Mouse (Mus musculus): Measurements from ENCODE around the gene Trim11. TPM values are rescaled to one million over a fixed set of nuclear protein-coding genes. Genes with fewer than 3 reads are reported as not detected.
"Not testable (repeated sequence)": the region's sequence is repeated elsewhere in the genome, so short reads cannot be mapped to it uniquely, and the experiment has no call there.

Gene Trim11
- total RNA-seq (2021): 10 to 100 TPM; 29.1 to 30.4 TPM
- long read RNA-seq, partial matches to known transcripts: 9 of 43 reads
- long read RNA-seq, other reads (novel, unspliced or antisense): 34 of 43 reads

- DNase-seq (ENCODE audit: low spot score in 2 of 2): peak in 1 of 2 experiments; percentile 75
These were observed at the start of gene Trim11 for GRCm38 (mm10) chr11:58978027-58978705. TSS of gene Trim11 (plus strand) at chr11:58978093.

GRCm38 (mm10) chr11:58929055-58929454 is 48.8 kb upstream of the Trim11 start:
- DNase-seq (ENCODE audit: low spot score in 2 of 2): no peak

- DNase-seq (ENCODE audit: low spot score in 2 of 2): no peak
These were observed 48.3 kb upstream of the Trim11 start for GRCm38 (mm10) chr11:58929641-58930040.

GRCm38 (mm10) chr11:58930254-58930653 is 47.6 kb upstream of the Trim11 start:
- DNase-seq (ENCODE audit: low spot score in 2 of 2): no peak

- DNase-seq (ENCODE audit: low spot score in 2 of 2): no peak
These were observed 46.3 kb upstream of the Trim11 start for GRCm38 (mm10) chr11:58931576-58931975.

- DNase-seq (ENCODE audit: low spot score in 2 of 2): no peak
These were observed 40.0 kb upstream of the Trim11 start for GRCm38 (mm10) chr11:58937909-58938308.

- DNase-seq (ENCODE audit: low spot score in 2 of 2): peak; percentile 88 to 93
These were observed 39.4 kb upstream of the Trim11 start, which contains the start of gene Rnf187 for GRCm38 (mm10) chr11:58938322-58939087. TSS of gene Rnf187 (minus strand) at chr11:58938916.

GRCm38 (mm10) chr11:58939088-58939439 is 38.8 kb upstream of the Trim11 start:
- no peak for DNase-seq (ENCODE audit: low spot score in 2 of 2)

- no peak for DNase-seq (ENCODE audit: low spot score in 2 of 2)
These were observed 33.8 kb upstream of the Trim11 start for GRCm38 (mm10) chr11:58944136-58944535.

- no peak for DNase-seq (ENCODE audit: low spot score in 2 of 2)
These were observed 30.6 kb upstream of the Trim11 start for GRCm38 (mm10) chr11:58947306-58947705.

GRCm38 (mm10) chr11:58947798-58948528 is 29.9 kb upstream of the Trim11 start:
- peak; percentile 56 to 78 for DNase-seq (ENCODE audit: low spot score in 2 of 2)

- peak; percentile 76 to 93 for DNase-seq (ENCODE audit: low spot score in 2 of 2)
These were observed 29.1 kb upstream of the Trim11 start, which contains the start of gene Hist3h2ba for GRCm38 (mm10) chr11:58948542-58949479. TSS of gene Hist3h2ba (plus strand) at chr11:58948920.

GRCm38 (mm10) chr11:58949480-58950431 is 28.1 kb upstream of the Trim11 start:
- peak; percentile 57 to 84 for DNase-seq (ENCODE audit: low spot score in 2 of 2)

- no peak for DNase-seq (ENCODE audit: low spot score in 2 of 2)
These were observed 26.7 kb upstream of the Trim11 start for GRCm38 (mm10) chr11:58951210-58951609.

- peak in 1 of 2 experiments; percentile 30 for DNase-seq (ENCODE audit: low spot score in 2 of 2)
These were observed 24.3 kb upstream of the Trim11 start for GRCm38 (mm10) chr11:58953351-58954169.

GRCm38 (mm10) chr11:58954170-58954419 is 23.8 kb upstream of the Trim11 start:
- not testable (repeated sequence) for DNase-seq (ENCODE audit: low spot score in 2 of 2)

GRCm38 (mm10) chr11:58954420-58955142 is 23.3 kb upstream of the Trim11 start, which contains the start of the genes Hist3h2a and Trim17:
TSS of gene Hist3h2a (plus strand) at chr11:58954685.
TSS of gene Trim17 (plus strand) at chr11:58954685.
- DNase-seq (ENCODE audit: low spot score in 2 of 2): peak; percentile 89 to 98

Measured in layer of hippocampus, adult 18-20 months (tissue).